Mouse (Mus musculus) erythroblast, adult 5-6 weeks (primary cell): ENCODE data around the gene Npepps. TPM values are rescaled to one million over a fixed set of nuclear protein-coding genes. Genes with fewer than 3 reads are reported as not detected.
"Not testable (repeated sequence)": the region's sequence is repeated elsewhere in the genome, so short reads cannot be mapped to it uniquely, and the experiment has no call there.

ENCODE experiments used
- ATAC-seq: replicated peaks from 2 replicates; pipeline ENCODE4 v1.8.0; 2016; ENCODE audit warnings: moderate number of reproducible peaks, mild to moderate bottlenecking, moderate TSS enrichment, inconsistent platforms; ENCODE audit not compliant: poor library complexity, low FRiP score, severe bottlenecking
- total RNA-seq, 2 experiments: library from RNA; stranded (forward) in 1 of 2; stranded (reverse) in 1 of 2; fragments of 150-400 nt in 1 of 2; fragments of 200-764, 138-1000 nt in 1 of 2; gene quantifications; 2 replicates each; pipeline versions ENCODE4 v1.2.3 to v1.2.4; 2015 to 2017; ENCODE audit warnings: low replicate concordance in 2 of 2

The Npepps gene
- total RNA-seq, 2 experiments from 2014 or later, result 7.2 to 18.1 TPM

GRCm38 (mm10) chr11:97249649-97250048 is 30.8 kb downstream of the Npepps start:
- not testable (repeated sequence) for ATAC-seq

- ATAC-seq, result peak; percentile 81
Observed at GRCm38 (mm10) chr11:97246510-97247159, 33.8 kb downstream of the Npepps start.

- no peak for ATAC-seq
Observed at GRCm38 (mm10) chr11:97241321-97241720, 39.1 kb downstream of the Npepps start.

- ATAC-seq, result no peak
Observed at GRCm38 (mm10) chr11:97237976-97238375, 42.5 kb downstream of the Npepps start.

GRCm38 (mm10) chr11:97232436-97232835 is 48.0 kb downstream of the Npepps start:
- ATAC-seq, result no peak

GRCm38 (mm10) chr11:97229396-97229795 is 51.0 kb downstream of the Npepps start:
- no peak for ATAC-seq

GRCm38 (mm10) chr11:97228985-97229384 is 51.5 kb downstream of the Npepps start:
- ATAC-seq, result 0 out of 2 replicates have a peak, but pooled peaks have one; percentile 8

GRCm38 (mm10) chr11:97226131-97226530 is 54.3 kb downstream of the Npepps start:
- ATAC-seq, result no peak

- no peak for ATAC-seq
Observed at GRCm38 (mm10) chr11:97223485-97223884, 57.0 kb downstream of the Npepps start.

GRCm38 (mm10) chr11:97221611-97222010 is 58.8 kb downstream of the Npepps start:
- no peak for ATAC-seq

- ATAC-seq, result no peak
Observed at GRCm38 (mm10) chr11:97220211-97220610, 60.2 kb downstream of the Npepps start.

GRCm38 (mm10) chr11:97214411-97214810 is 66.0 kb downstream of the Npepps start:
- no peak for ATAC-seq

GRCm38 (mm10) chr11:97210728-97211400 is 69.6 kb downstream of the Npepps start:
- no peak for ATAC-seq

GRCm38 (mm10) chr11:97207011-97207422 is 73.4 kb downstream of the Npepps start:
- no peak for ATAC-seq

GRCm38 (mm10) chr11:97199519-97199918 is 80.9 kb downstream of the Npepps start:
- no peak for ATAC-seq

- peak; percentile 84 for ATAC-seq
Observed at GRCm38 (mm10) chr11:97198601-97199000, 81.8 kb downstream of the Npepps start.

- no peak for ATAC-seq
Observed at GRCm38 (mm10) chr11:97197021-97197420, 83.4 kb downstream of the Npepps start.

- ATAC-seq, result no peak
Observed at GRCm38 (mm10) chr11:97196541-97196940, 83.9 kb downstream of the Npepps start.

- no peak for ATAC-seq
Observed at GRCm38 (mm10) chr11:97192621-97192951, 87.9 kb downstream of the Npepps start.

- ATAC-seq, result no peak
Observed at GRCm38 (mm10) chr11:97191915-97192620, 88.4 kb downstream of the Npepps start.

- ATAC-seq, result no peak
Observed at GRCm38 (mm10) chr11:97190992-97191391, 89.4 kb downstream of the Npepps start.
